Mouse (Mus musculus): Measurements from ENCODE around the gene Lrba. TPM values are rescaled to one million over a fixed set of nuclear protein-coding genes. Genes with fewer than 3 reads are reported as not detected.

Gene Lrba
- total RNA-seq, 2 experiments from 2014 or later, result 19.4 to 19.8 TPM

DNA sequence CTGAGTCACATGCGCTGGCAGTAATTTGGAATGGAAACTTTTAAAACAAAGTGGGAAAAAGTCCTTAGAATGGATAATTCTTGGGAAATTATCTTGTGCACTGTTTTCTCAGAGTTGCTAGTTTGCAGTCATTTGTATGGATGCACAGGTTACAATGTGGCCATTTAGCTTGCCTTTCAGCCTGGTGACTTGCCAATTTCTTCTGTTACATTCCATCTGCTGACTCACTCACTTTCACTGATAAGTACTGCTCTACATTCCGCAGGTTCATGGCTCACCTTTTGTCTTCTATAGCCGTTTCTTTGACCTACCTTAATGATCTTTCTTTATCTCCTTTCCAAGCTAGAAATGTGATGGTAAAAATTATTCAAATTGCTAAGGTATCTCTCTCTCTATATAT is 28.6 kb downstream of the Lrba start:
- DNase-seq, result peak; percentile 6 to 10
- intact Hi-C loops (cut with DNase I), result no loop called here

DNA sequence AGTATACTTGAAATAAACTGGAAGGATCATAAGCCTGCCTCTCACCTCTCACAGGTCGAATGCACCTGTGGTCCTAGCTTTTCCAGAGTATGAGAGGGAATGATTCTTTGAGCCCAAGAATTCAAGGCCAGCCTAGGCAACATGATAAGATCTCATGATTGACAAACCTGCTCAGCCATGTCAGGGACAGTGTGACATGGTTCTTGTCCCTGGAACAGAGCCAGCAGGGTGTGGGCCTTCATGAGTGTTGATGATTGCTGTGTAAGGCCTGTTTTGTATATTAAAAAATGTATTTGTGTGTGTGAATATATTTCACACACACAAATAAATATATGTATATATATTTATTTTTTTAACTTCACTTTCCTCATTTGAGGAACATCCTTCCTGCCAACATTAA is 29.3 kb downstream of the Lrba start:
- no peak for DNase-seq
- intact Hi-C loops (cut with DNase I), result no loop called here

DNA sequence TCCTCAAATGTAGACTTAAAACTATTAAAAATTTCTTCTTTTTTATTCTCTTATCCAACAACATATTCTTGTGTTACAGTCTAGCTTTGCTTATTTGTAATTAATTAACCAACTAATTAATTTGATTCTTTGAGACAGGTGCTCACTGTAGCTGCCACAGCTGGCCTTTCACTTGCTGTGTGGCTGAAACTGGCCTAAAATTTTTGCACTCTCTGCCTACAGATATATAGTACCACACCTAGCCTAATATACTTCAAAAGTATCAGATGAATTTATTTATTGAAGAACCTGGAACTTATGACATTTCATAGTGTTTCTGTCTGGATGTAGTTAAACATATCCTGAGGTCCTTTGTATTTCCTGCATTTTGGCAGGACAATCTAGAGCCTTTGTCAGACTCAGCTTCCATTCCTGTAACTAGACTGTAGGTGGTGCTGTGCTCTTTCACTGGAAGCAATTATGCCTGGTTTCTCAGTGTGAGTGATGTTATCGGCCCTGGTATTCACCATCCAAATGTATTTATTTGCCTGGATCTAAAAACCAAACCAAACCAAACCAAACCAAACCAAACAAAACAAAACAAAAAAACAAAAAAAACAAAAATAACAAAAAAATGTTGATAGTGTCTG is 43.7 kb downstream of the Lrba start:
- intact Hi-C loops (cut with DNase I), result loop anchor here (1.0 kb wide), 1 partner anchor 493 kb away; no protein-coding TSS in a partner anchor
- peak; percentile 29 to 54 for DNase-seq

DNA sequence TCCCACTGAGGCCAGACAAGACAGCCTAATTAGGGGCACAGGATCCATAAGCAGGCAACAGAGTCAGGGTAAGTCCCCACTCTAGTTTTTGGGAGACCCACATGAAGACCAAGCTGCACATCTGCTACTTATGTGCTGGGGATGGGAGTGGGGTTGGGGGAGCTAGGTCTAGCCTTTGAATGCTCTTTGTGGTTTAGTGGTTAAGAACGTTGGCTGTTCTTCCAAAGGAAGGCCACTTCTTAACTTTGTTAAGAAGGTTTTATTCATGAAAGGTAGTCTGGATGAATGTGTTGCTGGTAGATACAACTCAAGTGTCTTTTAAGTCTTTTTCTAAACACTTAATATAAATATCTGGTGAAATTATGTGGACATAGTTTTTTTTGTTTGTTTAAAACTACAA is 51.2 kb downstream of the Lrba start:
- no peak for DNase-seq
- intact Hi-C loops (cut with DNase I), result no loop called here

DNA sequence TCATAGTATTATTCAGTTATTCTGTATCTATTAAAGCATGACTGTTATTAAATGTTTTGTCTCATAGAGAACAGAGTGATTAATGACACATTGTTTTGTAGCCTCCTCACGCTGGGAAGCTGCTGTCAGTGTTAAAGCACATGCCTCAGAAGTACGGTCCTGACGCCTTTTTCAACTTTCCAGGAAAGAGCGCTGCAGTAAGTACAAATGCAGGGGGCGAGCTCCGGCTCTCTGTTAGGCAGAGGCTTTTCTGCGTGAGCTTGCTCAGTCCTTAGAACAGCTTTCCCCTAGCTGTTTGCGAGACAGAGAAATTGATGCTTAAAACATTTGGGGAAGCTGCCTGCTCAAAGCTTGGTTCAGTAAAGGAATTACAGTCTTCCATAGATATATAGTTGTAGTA is 66.8 kb downstream of the Lrba start:
- DNase-seq, result no peak
- intact Hi-C loops (cut with DNase I), result no loop called here

DNA sequence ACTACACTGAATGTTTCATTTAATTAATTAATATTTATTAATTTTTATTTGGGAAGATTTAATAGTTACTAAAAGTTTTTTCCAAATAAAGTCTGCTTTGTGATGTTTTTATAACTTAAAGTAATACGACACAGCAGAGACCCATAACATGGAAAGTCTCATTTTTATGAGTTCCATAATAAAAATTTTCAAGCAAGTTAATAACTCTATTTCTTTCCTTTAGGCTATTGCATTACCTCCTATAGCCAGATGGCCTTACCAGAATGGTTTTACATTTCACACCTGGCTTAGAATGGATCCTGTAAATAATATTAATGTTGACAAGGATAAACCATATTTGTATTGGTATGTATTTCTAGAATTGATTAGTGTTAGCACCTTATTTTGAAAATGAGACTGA is 70.4 kb downstream of the Lrba start:
- intact Hi-C loops (cut with DNase I), result no loop called here
- no peak for DNase-seq

DNA sequence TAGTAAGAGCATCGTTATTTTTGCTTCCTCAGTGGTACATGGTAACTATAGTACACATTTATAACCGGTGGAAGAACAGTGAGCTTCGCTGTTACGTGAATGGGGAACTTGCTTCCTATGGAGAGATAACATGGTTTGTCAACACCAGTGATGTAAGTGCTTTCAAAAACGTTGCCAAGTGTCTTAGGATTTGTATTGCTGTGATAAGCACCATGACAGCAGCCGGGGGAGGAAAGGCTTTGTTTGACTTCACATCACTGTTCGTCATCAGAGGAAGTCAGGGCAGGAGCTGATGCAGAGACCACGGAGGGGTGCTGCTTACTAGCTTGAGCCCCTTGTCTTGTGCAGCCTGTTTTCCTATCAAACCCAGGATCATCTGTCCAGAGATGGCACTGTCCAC is 71.7 kb downstream of the Lrba start:
- intact Hi-C loops (cut with DNase I), result no loop called here
- no peak for DNase-seq

DNA sequence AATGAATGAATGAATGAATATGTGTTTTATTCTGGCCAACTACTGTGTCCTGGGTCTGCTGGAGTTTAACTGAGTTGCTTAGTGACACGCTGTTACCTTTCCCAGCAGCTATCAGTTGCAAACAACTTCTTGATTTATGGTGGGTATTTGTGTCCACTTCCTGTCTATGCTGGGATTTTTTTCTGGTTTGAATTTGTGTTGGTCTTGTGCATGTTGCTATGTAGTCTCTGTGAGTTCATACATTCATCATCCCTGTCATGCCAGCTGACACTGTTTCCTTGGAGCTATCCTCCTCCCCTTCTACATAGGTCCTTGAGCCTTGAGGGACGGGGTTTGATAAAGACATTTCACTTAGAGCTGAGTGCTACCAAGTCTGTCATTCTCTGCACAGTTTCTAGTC is 84.4 kb downstream of the Lrba start:
- no peak for DNase-seq
- intact Hi-C loops (cut with DNase I), result no loop called here

DNA sequence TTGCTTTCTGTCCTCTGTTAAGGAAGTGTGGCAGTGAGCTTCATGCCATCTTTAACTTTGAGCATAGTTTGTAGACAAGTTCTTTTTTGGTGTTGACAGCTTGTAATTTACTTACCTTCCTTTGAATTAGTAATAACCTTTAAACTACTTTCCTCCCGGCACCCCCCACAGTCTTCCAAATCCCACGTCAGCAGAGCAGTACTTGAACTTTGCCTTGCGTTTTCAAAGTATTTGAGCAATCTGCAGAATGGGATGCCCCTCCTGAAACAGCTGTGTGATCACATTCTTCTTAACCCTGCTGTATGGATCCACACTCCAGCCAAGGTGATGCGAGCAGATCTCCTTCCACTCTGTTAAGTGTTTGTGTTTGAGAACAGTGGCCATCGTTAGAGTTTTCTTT is 85.7 kb downstream of the Lrba start:
- intact Hi-C loops (cut with DNase I), result no loop called here
- no peak for DNase-seq

DNA sequence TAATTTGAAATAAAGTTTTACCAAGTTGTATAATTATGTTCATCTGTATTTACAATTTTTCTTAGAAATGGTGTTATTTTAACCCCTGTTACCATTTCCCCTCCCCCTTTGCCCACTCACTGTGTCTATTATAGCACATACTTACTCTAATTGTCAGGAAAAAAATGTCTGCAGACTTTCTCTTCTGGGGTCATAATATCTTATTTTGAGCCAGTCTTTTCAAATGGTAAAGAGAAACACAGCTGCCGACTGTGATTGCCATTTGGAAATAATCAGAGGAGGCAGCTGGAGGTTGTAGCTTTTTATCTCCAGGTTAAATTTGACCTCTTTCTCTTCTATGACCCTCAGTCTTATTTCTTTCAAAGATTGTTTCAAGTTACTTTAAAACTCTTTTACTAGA is 86.9 kb downstream of the Lrba start:
- DNase-seq, result no peak
- intact Hi-C loops (cut with DNase I), result no loop called here

DNA sequence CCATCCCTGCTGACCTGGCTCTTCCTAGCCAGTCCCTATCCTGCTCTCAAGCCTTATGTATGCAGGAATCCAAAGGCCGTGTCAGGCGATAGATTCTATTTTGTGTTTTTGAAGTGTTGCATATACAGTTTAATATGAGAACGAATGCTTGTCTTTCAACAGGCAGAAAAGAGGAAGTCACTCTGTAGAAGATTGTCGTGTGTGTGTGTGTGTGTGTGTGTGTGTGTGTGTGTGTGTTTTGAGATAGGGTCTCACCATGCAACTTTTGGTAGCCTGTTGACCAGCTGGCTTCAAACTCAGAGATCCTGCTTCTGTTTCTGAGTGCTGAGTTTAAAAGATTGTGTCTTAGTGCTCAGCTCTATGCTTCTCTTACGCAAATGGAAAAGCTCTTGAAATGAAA is 93.2 kb downstream of the Lrba start:
- intact Hi-C loops (cut with DNase I), result no loop called here
- DNase-seq, result no peak

DNA sequence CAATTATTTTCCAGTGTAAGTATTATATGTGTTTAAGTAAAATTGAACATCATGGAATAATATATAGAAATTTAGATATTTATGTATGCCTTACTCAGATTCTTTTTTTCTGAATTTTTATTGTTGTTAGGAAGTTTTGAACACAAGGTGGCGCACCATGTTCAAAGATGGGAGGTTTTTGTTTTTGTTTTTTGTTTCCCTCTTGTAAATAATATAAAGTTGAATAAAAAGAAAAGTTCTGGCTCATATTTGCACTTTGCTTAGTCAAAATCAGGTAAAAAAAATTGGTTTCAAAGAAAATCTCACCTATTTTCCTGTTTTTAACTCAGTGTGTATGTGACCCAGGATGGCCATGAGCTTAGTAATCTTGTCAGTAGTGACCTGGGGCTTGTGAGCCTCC is 104.1 kb downstream of the Lrba start:
- DNase-seq, result peak; percentile 5 to 38
- intact Hi-C loops (cut with DNase I), result loop anchor here (5.0 kb wide), 3 partner anchors 434 to 649 kb away; no protein-coding TSS in a partner anchor

DNA sequence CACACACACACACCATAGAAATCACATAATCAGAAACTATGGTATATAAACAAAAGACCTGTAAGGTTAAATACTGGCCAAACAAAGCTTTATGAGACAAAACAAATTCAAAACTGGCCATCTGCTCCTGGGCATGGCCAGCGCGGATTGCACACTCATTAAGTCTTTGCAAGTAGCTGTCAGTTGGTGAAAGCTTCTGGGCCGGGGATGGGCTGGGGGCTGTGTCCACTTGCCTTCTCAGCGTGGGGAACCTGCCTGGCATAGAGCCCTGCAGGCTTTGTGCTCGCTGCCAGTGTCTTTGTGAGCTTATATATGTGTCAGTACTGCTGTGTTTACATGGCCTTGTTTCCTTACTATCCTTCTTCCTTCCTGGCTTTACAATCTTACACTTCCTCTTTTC is 118.8 kb downstream of the Lrba start:
- intact Hi-C loops (cut with DNase I), result no loop called here
- DNase-seq, result no peak

DNA sequence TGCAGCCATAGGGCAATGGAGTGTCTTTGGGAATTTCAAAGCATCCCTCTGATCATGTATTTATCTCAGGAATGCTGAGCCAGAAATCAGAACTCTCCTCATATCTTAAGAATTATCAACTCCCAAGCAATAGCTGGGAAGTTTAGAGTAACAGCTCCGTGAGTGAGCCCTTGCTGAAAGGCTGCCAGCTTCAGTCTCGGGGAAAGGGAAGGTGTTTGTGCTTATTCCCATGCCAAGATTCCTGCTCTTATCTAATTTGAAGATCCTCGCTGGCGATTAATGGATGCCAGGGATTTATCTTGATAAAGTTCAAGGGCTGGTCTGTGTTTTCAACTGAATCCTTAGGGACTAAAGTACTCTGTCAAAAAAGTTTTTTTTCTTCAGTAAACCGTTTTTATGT is 138.0 kb downstream of the Lrba start:
- intact Hi-C loops (cut with DNase I), result no loop called here
- no peak for DNase-seq

DNA sequence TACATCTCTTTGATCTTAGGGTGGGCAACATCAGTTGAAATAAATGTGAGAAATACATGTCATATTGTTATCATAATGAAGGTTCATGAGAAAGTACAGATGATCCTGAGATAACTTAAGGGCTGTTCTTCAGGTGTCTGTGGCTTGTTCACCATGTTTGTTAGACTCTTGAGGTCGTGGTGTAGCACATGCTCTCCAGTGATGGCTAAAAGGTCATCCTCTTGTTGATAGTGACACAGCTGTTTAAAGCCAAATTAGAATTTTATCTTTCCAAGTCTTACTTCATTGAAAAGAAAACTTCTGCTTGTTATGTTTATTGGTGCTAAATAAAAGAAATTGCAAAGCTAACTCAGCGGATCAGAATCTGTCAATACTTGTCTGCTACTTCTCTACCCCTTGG is 147.0 kb downstream of the Lrba start:
- intact Hi-C loops (cut with DNase I), result no loop called here

DNA sequence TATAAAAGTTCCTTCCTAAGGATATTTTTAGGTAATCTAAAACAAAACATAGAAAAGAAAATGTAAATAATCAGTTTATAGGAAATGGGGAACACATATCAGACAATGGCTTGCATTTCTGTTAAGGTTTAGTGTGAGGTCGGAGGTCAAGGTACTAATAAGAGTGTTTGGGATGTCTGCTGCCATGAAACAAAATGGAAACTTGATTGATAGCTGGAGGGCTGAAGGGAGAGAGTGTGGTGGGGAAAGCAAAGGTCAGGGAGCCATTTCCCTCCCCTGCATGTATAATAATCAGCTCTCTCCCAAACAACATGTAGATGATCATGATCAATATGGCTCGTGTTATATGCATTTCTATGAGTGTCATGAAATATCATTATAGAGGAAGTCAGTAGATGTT is 150.8 kb downstream of the Lrba start:
- intact Hi-C loops (cut with DNase I), result no loop called here
- DNase-seq, result no peak

More for the DNA sequence above, 147.0 kb downstream of the Lrba start:
- DNase-seq, result no peak

DNA sequence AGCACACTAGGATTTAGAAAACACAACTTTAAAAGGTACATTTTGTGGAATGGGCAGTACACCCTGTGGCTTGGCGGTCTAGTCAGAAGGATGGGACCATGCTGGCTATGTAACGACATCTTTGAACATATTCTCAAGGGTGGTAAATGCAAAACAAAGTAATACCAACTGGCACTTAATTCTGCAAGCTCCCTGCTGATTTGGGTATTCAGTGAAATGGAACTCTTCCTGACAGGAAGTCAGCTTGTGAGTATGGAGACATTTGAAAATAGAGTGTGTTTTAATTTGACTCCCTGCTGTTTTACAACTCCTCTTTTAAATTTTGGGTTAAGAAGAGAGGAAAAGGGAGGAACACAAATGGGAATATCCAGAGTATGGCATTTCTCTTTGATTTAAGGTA is 158.1 kb downstream of the Lrba start:
- no peak for DNase-seq
- intact Hi-C loops (cut with DNase I), result no loop called here

DNA sequence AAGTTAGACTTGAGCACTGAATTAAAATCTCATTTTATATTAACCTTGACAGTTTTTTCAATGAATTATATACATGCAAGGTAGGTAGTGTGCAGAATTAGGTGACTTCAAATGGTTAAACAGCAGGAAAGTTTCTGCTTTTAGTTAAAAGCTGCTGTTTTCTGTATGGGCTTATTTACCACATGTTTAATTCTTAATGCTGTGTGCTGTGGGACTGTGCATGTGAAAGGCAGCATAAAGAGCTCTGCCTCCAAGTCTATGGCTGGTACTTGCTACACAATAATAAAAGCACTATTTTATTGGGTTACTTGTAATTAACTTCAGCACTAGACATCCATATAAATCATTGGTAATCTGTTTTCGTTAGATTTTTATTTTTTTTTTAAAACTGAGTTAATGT is 160.6 kb downstream of the Lrba start:
- DNase-seq, result no peak
- intact Hi-C loops (cut with DNase I), result no loop called here

DNA sequence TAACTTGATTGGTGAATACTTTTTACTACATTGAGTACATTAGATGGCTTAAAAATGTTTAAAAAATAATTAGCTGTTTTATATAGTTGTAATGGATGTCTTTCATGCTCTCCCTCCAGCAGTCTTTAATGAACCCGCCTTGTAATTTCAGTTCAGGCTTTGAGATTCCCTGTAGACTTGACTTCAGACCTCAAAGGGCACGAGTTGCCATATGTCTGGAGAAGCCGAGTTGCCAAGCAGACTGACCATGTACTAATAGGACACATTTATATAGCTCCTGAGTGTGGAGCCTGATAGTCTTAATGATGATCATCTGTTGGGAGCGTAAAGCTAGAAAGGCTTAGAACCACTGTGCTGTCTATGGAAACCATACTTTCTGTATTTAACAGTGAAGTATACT is 161.8 kb downstream of the Lrba start:
- no peak for DNase-seq
- intact Hi-C loops (cut with DNase I), result no loop called here

DNA sequence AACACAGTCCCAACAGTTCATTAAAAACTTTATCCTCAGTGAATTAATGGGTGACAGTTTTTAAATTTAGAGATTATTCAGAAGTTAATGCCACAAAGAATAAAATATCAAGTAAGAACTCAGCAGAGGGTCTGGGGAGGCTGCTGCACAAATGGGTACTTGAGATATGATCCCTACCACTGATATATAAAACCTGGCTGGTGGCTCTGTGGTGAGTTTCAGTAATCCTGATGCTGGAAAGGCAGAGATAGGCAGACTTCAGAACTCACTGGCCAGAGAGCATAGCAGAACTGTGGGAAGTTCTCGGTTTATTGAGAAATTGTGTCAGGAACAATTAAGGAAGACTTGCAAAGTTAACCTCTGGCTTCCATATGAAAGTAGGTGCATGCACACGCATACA is 199.3 kb downstream of the Lrba start:
- no peak for DNase-seq
- intact Hi-C loops (cut with DNase I), result no loop called here

DNA sequence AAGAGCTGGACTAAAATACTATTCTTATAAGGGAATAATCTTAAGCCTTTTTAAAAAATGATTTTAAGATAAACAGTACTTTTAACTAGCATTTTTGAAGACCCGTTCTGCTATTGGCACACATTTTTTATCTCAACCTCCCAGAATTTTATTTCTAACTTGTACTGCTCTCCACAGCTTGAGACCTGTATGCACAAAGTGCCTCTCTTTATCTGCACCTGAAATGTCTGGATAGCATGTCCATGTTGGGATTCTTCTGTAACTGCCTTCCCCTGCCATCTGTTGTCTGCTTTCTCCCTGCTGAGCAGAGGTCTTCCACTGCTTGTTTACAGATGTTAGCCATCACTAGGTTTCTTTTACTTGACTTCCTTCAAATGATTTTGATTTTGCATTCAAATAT is 202.3 kb downstream of the Lrba start:
- no peak for DNase-seq
- intact Hi-C loops (cut with DNase I), result no loop called here

DNA sequence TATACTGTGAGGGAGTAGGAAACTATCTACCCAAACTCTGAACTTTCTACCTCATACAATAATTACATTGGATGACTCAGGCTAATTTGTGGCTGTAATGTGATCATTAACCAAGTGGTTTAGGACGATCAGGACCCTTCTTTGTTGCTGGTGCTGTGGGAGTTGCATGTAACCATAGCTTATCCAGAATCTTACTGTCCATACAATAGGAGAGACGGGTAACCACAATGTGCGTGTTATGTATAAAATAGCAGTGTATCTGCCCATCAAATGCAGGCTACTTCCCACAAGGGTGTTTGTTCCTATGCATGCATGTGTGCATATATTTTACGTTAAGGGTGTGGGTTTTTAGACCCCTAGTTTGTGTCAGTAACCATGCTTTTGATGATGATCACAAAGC is 219.0 kb downstream of the Lrba start:
- DNase-seq, result no peak
- intact Hi-C loops (cut with DNase I), result no loop called here

DNA sequence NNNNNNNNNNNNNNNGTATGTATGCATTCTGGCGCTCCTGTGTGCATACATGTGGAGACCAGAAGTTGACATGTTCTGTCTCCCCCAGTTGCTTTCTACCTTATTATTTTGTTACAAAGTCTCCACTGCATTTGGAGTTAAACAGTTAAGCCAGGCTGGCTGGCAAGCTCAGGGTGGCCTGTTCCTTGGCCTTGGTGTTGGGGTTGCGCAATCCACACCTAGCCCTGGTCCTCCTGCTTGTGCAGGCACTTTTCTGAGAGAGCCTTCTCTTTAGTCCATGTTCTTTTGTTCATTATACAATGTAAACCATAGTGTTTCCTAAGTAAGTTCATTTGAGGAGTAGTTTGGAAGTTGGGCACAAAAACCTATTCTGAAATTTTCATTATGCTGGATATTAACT is 226.7 kb downstream of the Lrba start:
- DNase-seq, result no peak
- intact Hi-C loops (cut with DNase I), result no loop called here
